Mouse (Mus musculus) ES-Bruce4 (cell line): ENCODE results near the gene Smarcd1. TPM values are rescaled to one million over a fixed set of nuclear protein-coding genes. Genes with fewer than 3 reads are reported as not detected.

Experiments used
- H3K27ac ChIP-seq: 2 replicates; pipeline ENCODE4 v1.5.1; 2012; ENCODE audit warnings: low read length, inconsistent platforms; ENCODE audit not compliant: insufficient read depth
- H3K27me3 ChIP-seq: 2 replicates; pipeline ENCODE4 v1.6.1; 2012; ENCODE audit warnings: mild to moderate bottlenecking, low read length, inconsistent platforms; ENCODE audit not compliant: control insufficient read depth, poor library complexity, insufficient read depth, severe bottlenecking
- H3K36me3 ChIP-seq: 2 replicates; pipeline ENCODE4 v1.6.1; 2012; ENCODE audit warnings: inconsistent platforms, mild to moderate bottlenecking, low read length, moderate library complexity; ENCODE audit not compliant: control insufficient read depth, poor library complexity, insufficient read depth, severe bottlenecking
- H3K4me1 ChIP-seq: one replicate; pipeline ENCODE4 v1.8.1; 2011; ENCODE audit warnings: low read length; ENCODE audit not compliant: control insufficient read depth, insufficient read depth
- H3K4me3 ChIP-seq: 2 replicates; pipeline ENCODE4 v1.5.1; 2011; ENCODE audit warnings: low read depth, mild to moderate bottlenecking, low read length
- H3K9ac ChIP-seq: 2 replicates; pipeline ENCODE4 v1.6.1; 2012; ENCODE audit warnings: low read depth, mild to moderate bottlenecking, inconsistent platforms; ENCODE audit not compliant: poor library complexity, severe bottlenecking
- H3K9me3 ChIP-seq: replicated peaks from 2 replicates; pipeline ENCODE4 v1.6.1; 2012; ENCODE audit warnings: mild to moderate bottlenecking, low read length, inconsistent platforms; ENCODE audit not compliant: control insufficient read depth, poor library complexity, insufficient read depth, severe bottlenecking
- CTCF ChIP-seq: IDR thresholded peaks from one replicate; pipeline ENCODE4 v1.8.1; 2011; ENCODE audit warnings: low read depth, low read length
- EP300 ChIP-seq: IDR thresholded peaks from 2 replicates; pipeline ENCODE4 v1.6.1; 2011; ENCODE audit warnings: low read depth, low read length; ENCODE audit not compliant: insufficient read depth
- POLR2A ChIP-seq: IDR thresholded peaks from one replicate; pipeline ENCODE4 v1.8.1; 2011; ENCODE audit warnings: low read length; ENCODE audit not compliant: insufficient read depth
- polyA plus RNA-seq: library from polyadenylated mRNA; stranded (reverse); fragments of >200 nt; gene quantifications from 2 replicates; pipeline ENCODE4 v1.2.4, GENCODE M21; 2011; ENCODE audit warnings: low read depth; ENCODE audit not compliant: missing spikeins, insufficient read depth, insufficient read length

Gene Smarcd1
- polyA plus RNA-seq, 1 experiment = 92.3 TPM

GRCm38 (mm10) chr15:99728211-99728610 lies 26.3 kb downstream of the Smarcd1 start:
- Histone ChIP-seq H3K9ac (no peak overlapping the region), H3K36me3 (peaks cover 16% of the 10 kb centered on the region), H3K4me1 (peaks cover 5% of the 10 kb centered on the region), H3K9me3 (peaks cover 4% of the 10 kb centered on the region; the same call in 1 of the 2 replicates), H3K27ac (no peak overlapping the region), H3K4me3 (no peak overlapping the region), H3K27me3 (no peaks in the 10 kb centered on the region)
- no peak for TF ChIP-seq EP300
- TF ChIP-seq POLR2A = no peak
- no peak for TF ChIP-seq CTCF

GRCm38 (mm10) chr15:99729056-99729783 lies 27.3 kb downstream of the Smarcd1 start:
- peaks cover 1% of the 10 kb centered on the region for H3K4me1 ChIP-seq
- H3K27me3 ChIP-seq = no peaks in the 10 kb centered on the region
- TF ChIP-seq CTCF (no peak), EP300 (no peak), POLR2A (no peak)
- peaks cover 4% of the 10 kb centered on the region; the same call in 1 of the 2 replicates for H3K9me3 ChIP-seq
- H3K4me3 ChIP-seq = no peak overlapping the region
- peaks cover 16% of the 10 kb centered on the region for H3K36me3 ChIP-seq
- H3K9ac ChIP-seq = no peak overlapping the region
- no peak overlapping the region for H3K27ac ChIP-seq

DNA sequence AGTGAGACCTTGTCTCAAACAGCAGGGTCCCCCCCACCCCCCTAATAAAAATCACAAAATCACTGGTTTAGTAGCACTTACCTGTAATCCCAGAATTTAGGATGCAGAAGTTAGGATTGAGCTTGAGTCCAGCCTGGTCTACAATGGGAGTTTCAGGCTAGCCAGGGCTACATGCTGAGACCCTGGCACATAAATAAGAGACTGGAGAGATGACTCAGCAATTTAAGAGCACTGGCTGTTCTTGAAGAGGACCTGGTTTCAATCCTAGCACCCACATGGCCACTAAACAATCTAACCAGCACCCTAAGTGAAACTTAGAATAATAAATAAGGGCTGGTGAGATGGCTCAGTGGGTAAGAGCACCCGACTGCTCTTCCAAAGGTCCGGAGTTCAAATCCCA lies 29.2 kb downstream of the Smarcd1 start:
- peaks cover 16% of the 10 kb centered on the region for H3K36me3 ChIP-seq
- H3K4me1 ChIP-seq = no peaks in the 10 kb centered on the region
- H3K9ac ChIP-seq = no peak overlapping the region
- H3K9me3 ChIP-seq = peaks cover 4% of the 10 kb centered on the region; the same call in 1 of the 2 replicates
- TF ChIP-seq POLR2A (no peak), EP300 (no peak), CTCF (no peak)
- H3K27me3 ChIP-seq = no peaks in the 10 kb centered on the region
- H3K4me3 ChIP-seq = no peak overlapping the region
- peak overlapping the region; percentile 22 for H3K27ac ChIP-seq

GRCm38 (mm10) chr15:99731678-99732077 lies 29.7 kb downstream of the Smarcd1 start:
- H3K9ac ChIP-seq = no peak overlapping the region; the same call in 1 of the 2 replicates
- H3K27me3 ChIP-seq = no peaks in the 10 kb centered on the region
- H3K4me1 ChIP-seq = no peaks in the 10 kb centered on the region
- peaks cover 16% of the 10 kb centered on the region for H3K36me3 ChIP-seq
- H3K27ac ChIP-seq = peak overlapping the region; percentile 42; the same call in 1 of the 2 replicates
- TF ChIP-seq CTCF (no peak), POLR2A (no peak), EP300 (no peak)
- no peak overlapping the region for H3K4me3 ChIP-seq
- H3K9me3 ChIP-seq = peaks cover 4% of the 10 kb centered on the region; the same call in 1 of the 2 replicates

DNA sequence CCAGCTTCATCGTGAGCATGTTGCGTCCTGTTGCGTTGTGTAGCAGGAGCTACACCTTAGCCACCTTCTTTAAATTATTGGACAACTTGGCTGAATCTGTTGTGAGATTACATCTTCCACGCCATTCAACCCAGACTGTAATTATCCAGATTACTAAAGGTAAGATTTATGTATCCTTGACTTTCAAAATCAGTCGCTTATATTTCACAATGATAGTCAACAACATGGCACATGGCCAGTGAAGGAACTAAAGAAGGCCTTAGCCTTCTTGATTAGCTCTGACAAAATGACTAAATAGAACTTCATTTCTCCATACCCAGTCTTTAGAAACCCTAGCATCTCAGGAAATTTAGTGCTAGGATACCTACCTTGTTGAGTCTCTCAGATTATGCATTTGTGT lies 31.3 kb downstream of the Smarcd1 start:
- Histone ChIP-seq H3K36me3 (peaks cover 8% of the 10 kb centered on the region), H3K27ac (no peak overlapping the region), H3K9ac (no peak overlapping the region), H3K4me3 (no peak overlapping the region), H3K27me3 (no peaks in the 10 kb centered on the region), H3K4me1 (no peaks in the 10 kb centered on the region), H3K9me3 (peaks cover 4% of the 10 kb centered on the region; the same call in 1 of the 2 replicates)
- TF ChIP-seq EP300 (no peak), POLR2A (no peak), CTCF (no peak)

DNA sequence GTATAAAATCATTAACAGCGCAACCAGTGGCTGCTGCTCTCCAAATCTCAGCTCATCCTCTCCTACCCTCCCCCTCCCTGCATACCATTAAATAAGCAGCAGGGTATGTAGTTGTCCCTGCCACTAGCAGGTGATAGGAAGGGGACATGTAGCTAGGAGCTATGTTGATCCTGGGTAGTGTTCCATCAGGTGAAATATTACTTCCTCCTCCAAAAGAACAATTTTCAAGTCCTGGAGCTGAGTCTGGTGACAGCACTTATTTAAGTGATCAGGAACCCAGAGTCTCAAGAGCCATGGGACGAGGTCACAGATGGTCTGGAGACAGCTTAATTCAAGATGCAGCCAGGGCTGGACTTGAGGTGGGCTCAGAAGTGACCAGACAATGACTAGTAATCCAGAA lies 33.7 kb downstream of the Smarcd1 start:
- peaks cover 7% of the 10 kb centered on the region for H3K36me3 ChIP-seq

More for the DNA sequence above, 33.7 kb downstream of the Smarcd1 start:
- Histone ChIP-seq H3K4me3 (no peak overlapping the region), H3K4me1 (no peaks in the 10 kb centered on the region), H3K27ac (no peak overlapping the region), H3K9me3 (no peaks in the 10 kb centered on the region), H3K9ac (no peak overlapping the region), H3K27me3 (no peaks in the 10 kb centered on the region)
- TF ChIP-seq CTCF = no peak
- TF ChIP-seq POLR2A = no peak
- no peak for TF ChIP-seq EP300
